Mouse (Mus musculus) Muller cell, postnatal 12 days (primary cell): ENCODE measurements around the gene Rgs10.
"Not testable (repeated sequence)": the region's sequence is repeated elsewhere in the genome, so short reads cannot be mapped to it uniquely, and the experiment has no call there.

Source experiments
- DNase-seq: peaks from one replicate; pipeline ENCODE4 v3.0.0-alpha.2; 2015; ENCODE audit errors: inconsistent ontology term

Gene Rgs10

DNA sequence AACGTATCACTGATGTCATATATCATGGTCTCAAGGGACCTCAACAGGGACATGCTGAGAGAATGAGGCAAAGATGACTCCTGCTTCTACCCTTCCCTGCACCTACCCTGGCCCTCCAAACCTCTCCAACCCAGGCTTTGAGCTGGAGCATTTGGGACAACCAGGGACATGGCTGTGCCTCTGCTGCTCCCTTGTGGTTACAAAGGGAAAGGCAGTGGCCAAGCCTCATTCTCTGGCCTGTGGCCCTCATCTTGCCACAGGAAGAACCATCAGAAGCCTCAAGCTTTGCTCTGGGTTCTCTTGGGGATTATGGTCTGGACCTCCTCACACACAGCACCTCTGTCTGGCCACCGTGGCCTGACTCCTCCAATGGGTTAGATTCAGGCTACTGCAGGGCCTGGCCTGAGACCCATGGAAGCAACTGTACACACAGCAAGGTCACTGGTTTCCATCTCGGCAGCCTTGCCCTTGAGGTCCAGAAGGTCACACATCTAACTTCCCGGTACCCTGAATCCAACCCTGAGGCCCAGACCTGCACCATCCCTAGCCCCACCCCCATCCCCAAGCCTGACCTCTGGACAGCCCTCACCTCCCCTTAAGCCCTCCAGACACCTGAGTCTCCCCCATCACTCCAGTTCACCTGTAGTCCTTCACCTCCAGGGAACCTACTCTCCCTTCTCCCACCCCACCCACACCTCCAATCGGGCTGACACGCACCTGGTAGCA, 73.5 kb downstream of the Rgs10 start:
- peak; percentile 48 for DNase-seq

DNA sequence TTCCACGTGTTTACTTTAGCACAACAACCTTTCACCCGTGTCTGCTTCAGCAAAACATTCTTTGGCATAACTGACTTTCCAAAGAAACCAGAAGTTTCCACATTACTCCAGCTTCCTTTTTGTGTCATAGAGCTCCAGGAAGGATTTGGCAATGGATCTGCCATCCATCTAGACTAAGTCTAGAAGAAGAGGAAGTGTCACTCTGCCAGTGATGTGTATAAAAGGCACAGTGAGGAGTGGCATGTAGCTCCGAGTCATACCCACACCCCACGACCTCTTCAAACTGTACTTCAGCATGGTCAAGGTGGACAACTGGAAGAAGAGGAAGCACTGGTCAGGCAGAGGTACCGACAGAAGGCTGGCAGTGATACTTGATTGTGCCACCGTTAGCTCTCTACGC, 74.1 kb downstream of the Rgs10 start:
- DNase-seq: no peak

- DNase-seq: not testable (repeated sequence)
Measured at GRCm38 (mm10) chr7:128342691-128343090, 75.9 kb downstream of the Rgs10 start.

GRCm38 (mm10) chr7:128340321-128340720, 78.2 kb downstream of the Rgs10 start:
- not testable (repeated sequence) for DNase-seq

GRCm38 (mm10) chr7:128332896-128333295, 85.7 kb downstream of the Rgs10 start:
- DNase-seq: no peak

- no peak for DNase-seq
Measured at GRCm38 (mm10) chr7:128330981-128331380, 87.6 kb downstream of the Rgs10 start.

- no peak for DNase-seq
Measured at GRCm38 (mm10) chr7:128324977-128325376, 93.6 kb downstream of the Rgs10 start.
